Mouse (Mus musculus) central nervous system, embryonic 14 days (tissue): ENCODE data around the gene H2-DMb2. TPM values are rescaled to one million over a fixed set of nuclear protein-coding genes. Genes with fewer than 3 reads are reported as not detected.

Experiments used
- polyA plus RNA-seq: library from polyadenylated mRNA; depleted of rRNA; stranded (reverse); fragments of >200 nt; gene quantifications from 2 replicates; pipeline ENCODE4 v1.2.3, GENCODE M21; 2012; rRNA removed

H2-DMb2 gene
- 0.15 and 0.29 TPM in 2 replicates for polyA plus RNA-seq

GRCm38 (mm10) chr17:34143033-34143432 is at the start of gene H2-DMb2:
TSS of gene H2-DMb2 (plus strand) at chr17:34143307.

DNA sequence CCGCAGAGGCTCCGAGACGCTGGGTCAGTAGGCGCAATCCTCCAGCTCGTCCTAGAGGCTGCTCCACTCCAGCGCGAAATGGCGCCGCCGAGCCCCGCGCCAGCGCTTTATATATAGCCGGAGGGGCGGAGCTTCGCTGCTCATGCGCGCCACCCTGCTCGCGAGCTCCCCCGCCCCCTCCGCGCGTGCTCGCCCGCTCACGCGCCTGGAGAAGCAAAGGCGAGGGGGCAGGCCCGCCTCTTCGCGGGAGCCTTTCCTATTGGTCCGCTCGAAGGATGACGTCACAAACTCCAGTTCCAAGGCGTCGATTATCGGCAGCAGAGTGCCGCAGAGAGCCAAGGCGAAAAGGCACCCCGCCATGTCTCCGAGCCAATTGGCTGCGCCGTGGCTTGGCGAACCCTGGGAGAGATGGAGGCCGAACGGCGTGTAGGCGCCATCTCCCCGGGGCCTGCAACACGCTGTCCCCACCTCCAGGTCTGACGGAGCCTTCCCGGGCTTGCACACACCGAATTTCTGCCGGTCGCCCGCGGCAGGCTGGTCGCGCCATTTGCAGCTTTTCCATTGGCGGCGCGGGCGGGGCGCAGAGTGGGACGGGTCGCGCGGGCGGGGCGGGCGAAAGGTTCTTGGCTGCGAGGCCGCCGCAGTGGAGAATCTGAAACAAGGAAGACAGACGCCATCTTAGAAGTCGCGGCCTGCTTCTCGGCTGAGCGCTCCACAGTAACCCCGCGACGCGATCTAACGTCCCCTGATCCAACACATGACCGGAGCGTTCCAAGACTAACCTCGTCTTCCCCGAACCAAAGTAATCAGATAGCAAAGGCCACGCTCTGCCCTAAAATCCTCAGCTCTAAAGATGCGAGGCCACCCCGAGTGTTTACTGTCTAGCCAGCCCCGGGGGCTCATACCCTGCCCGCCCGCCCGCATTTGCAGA is 23.6 kb upstream of the H2-DMb2 start, which contains the start of gene H2-DMa:
Gene H2-DMa, plus strand, starts transcription at position 293 of the 931 bp plus-strand sequence.

GRCm38 (mm10) chr17:34122188-34122984 is 20.7 kb upstream of the H2-DMb2 start, which contains the start of gene Brd2:
TSS of gene Brd2 (minus strand) at chr17:34122634.

DNA sequence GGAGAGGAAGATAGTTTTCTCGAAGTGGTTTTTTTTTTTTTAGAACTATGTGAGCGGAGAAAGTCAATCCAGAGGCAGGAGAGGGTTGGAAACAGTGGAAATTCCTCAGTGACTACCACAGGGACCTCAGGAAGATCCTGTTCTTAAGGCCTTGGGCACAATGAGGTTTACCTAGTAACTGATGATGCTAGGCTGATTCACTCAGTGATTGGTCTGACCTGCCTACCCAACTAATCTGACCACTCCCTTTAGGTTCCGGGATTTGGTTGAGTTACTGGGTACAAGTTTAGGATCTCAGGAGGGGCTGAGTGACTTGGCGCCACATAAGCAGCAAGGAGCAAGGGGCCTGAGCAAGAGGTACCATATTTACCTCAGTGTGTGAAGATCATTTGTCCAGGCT is 9.8 kb downstream of the H2-DMb2 start, which contains the start of gene H2-DMb1:
Gene H2-DMb1, plus strand, starts transcription at position 150 of the 400 bp plus-strand sequence.

GRCm38 (mm10) chr17:34187261-34187916 is 44.3 kb downstream of the H2-DMb2 start, which contains the start of the genes Tap1 and Psmb9:
TSS of gene Tap1 (plus strand) at chr17:34187553.
TSS of gene Psmb9 (minus strand) at chr17:34187764.

DNA sequence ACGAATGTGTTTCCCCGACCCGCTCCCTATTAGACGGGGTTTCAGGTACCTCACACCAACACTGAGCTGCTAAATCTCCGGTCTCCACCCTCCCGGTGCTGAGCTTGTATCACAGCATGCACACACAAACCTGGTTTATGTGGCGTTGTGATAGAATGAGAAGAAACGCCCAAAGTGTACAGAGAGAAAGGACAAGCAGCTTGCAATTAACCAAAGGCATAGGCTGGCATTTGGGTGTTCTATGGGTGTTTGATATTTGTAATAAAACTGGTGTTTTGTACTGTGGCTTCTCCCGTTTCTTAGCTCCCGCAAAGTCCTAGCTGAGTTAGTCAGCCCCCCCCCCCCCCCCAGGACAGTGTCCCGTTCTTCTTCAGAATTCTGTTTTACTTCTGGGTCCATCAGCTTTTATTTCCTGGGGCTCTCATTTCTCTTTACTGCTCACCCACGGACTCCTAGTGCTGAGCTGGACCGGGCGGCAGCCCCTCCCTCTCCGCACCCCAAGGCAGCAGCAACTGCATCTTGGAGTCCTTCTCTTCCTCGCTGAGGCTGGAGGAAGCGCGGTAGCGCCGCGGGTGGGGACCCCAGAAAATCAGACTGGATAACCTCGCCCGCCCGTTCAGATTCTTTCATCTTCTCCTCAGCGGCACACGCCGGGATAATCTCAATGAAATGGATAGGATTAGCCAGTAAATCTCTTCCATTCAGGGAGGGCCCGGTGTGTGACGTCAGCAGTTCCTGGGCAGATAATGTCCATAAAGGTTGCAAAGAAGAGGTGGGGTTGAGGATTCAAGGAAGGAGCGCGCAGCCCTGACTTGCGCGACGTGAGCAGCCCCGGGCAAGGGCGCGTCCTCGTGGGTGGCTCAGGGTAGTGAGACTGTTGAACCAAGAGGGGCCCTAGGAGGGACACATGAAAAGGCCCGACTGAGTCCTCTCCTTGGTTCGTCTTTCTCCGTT is 54.1 kb downstream of the H2-DMb2 start, which contains the start of gene Psmb8:
Gene Psmb8, plus strand, starts transcription at position 781 of the 954 bp plus-strand sequence.

Other genes starting within 250 kb of the H2-DMb2 start
- 0.25 and 0.29 TPM in 2 replicates for gene Platr17, start 238.2 kb upstream of the H2-DMb2 start, polyA plus RNA-seq
- 46.3 and 50.1 TPM in 2 replicates for gene Daxx, start 233.9 kb upstream of the H2-DMb2 start, polyA plus RNA-seq
- gene Tapbp, start 227.4 kb upstream of the H2-DMb2 start, polyA plus RNA-seq = 13.9 and 20.8 TPM in 2 replicates
- 34.5 and 40.6 TPM in 2 replicates for gene Zbtb22, start 227.4 kb upstream of the H2-DMb2 start, polyA plus RNA-seq
- gene Rgl2, start 213.8 kb upstream of the H2-DMb2 start, polyA plus RNA-seq = 230 and 252 TPM in 2 replicates
- gene Pfdn6, start 203.0 kb upstream of the H2-DMb2 start, polyA plus RNA-seq = 113 and 115 TPM in 2 replicates
- gene Wdr46, start 202.6 kb upstream of the H2-DMb2 start, polyA plus RNA-seq = 27.4 and 27.8 TPM in 2 replicates
- 9.3 and 9.5 TPM in 2 replicates for gene B3galt4, start 191.8 kb upstream of the H2-DMb2 start, polyA plus RNA-seq
- 63.4 and 64.7 TPM in 2 replicates for gene Vps52, start 187.5 kb upstream of the H2-DMb2 start, polyA plus RNA-seq
- 1,006 and 1,081 TPM in 2 replicates for gene Rps18, start 187.3 kb upstream of the H2-DMb2 start, polyA plus RNA-seq
- 27.6 and 29.7 TPM in 2 replicates for gene H2-K1, start 143.0 kb upstream of the H2-DMb2 start, polyA plus RNA-seq
- gene Ring1, start 118.6 kb upstream of the H2-DMb2 start, polyA plus RNA-seq = 62.7 and 65.1 TPM in 2 replicates
- 115 and 118 TPM in 2 replicates for gene H2-Ke6, start 115.2 kb upstream of the H2-DMb2 start, polyA plus RNA-seq
- 113 and 136 TPM in 2 replicates for gene Slc39a7, start 111.6 kb upstream of the H2-DMb2 start, polyA plus RNA-seq
- 88.3 and 91.0 TPM in 2 replicates for gene Rxrb, start 111.5 kb upstream of the H2-DMb2 start, polyA plus RNA-seq
- gene Col11a2, start 103.9 kb upstream of the H2-DMb2 start, polyA plus RNA-seq = 13.9 and 70.2 TPM in 2 replicates
- 0.15 and 0.29 TPM in 2 replicates for gene H2-Oa, start 51.0 kb upstream of the H2-DMb2 start, polyA plus RNA-seq
- gene H2-DMa, start 23.8 kb upstream of the H2-DMb2 start, polyA plus RNA-seq = 10.2 and 10.5 TPM in 2 replicates
- 206 and 231 TPM in 2 replicates for gene Brd2, start 20.7 kb upstream of the H2-DMb2 start, polyA plus RNA-seq
- gene H2-DMb1, start 9.8 kb downstream of the H2-DMb2 start, polyA plus RNA-seq = 1.0 and 1.9 TPM in 2 replicates
- gene Tap1, start 44.2 kb downstream of the H2-DMb2 start, polyA plus RNA-seq = 2.8 and 4.5 TPM in 2 replicates
- 1.8 and 2.6 TPM in 2 replicates for gene Psmb9, start 44.5 kb downstream of the H2-DMb2 start, polyA plus RNA-seq
- gene Psmb8, start 54.4 kb downstream of the H2-DMb2 start, polyA plus RNA-seq = 5.1 and 6.8 TPM in 2 replicates
- 1.3 and 2.0 TPM in 2 replicates for gene Tap2, start 60.2 kb downstream of the H2-DMb2 start, polyA plus RNA-seq
- 0.07 TPM in 1 of 2 replicates, not detected in the other for gene H2-Ob, start 95.6 kb downstream of the H2-DMb2 start, polyA plus RNA-seq
- gene H2-Ab1, start 114.4 kb downstream of the H2-DMb2 start, polyA plus RNA-seq = 1.9 and 2.8 TPM in 2 replicates
- gene H2-Aa, start 144.5 kb downstream of the H2-DMb2 start, polyA plus RNA-seq = 0.54 and 1.0 TPM in 2 replicates
- 1.2 and 2.2 TPM in 2 replicates for gene H2-Eb1, start 162.6 kb downstream of the H2-DMb2 start, polyA plus RNA-seq
- gene H2-Eb2, start 182.4 kb downstream of the H2-DMb2 start, polyA plus RNA-seq = 0.16 and 0.19 TPM in 2 replicates
- 0.03 and 0.05 TPM in 2 replicates for gene Btnl2, start 211.5 kb downstream of the H2-DMb2 start, polyA plus RNA-seq
- gene Btnl1, start 233.8 kb downstream of the H2-DMb2 start, polyA plus RNA-seq = not detected in 2 replicates